Mouse (Mus musculus) forebrain, postnatal 0 days (tissue): ENCODE data around the gene Lyz1. TPM values are rescaled to one million over a fixed set of nuclear protein-coding genes. Genes with fewer than 3 reads are reported as not detected.

ENCODE experiments used
- ATAC-seq: fragments of 200-750 bp; cut with Nextera tagmentation; 2 replicates; pipeline ENCODE4 v1.8.0; 2017; ENCODE audit warnings: mild to moderate bottlenecking, moderate library complexity
- DNase-seq: peaks from one replicate; pipeline ENCODE4 v3.0.0-alpha.2; 2015
- H3K27ac ChIP-seq: fragments of 300-500 bp; sonication (generic); 2 replicates; pipeline ENCODE4 v1.5.1; 2014; ENCODE audit warnings: low read depth, mild to moderate bottlenecking, antibody characterized with exemption, low read length, moderate library complexity, mixed read lengths
- H3K27me3 ChIP-seq: fragments of 300-500 bp; sonication (generic); 2 replicates; pipeline ENCODE4 v1.6.1; 2014; ENCODE audit warnings: mild to moderate bottlenecking, low read length, mixed read lengths; ENCODE audit not compliant: insufficient read depth
- H3K36me3 ChIP-seq: fragments of 300-500 bp; sonication (generic); 2 replicates; pipeline ENCODE4 v1.6.1; 2014; ENCODE audit warnings: mild to moderate bottlenecking, moderate library complexity; ENCODE audit not compliant: insufficient read depth
- H3K4me1 ChIP-seq: fragments of 300-500 bp; sonication (generic); 2 replicates; pipeline ENCODE4 v1.6.1; 2014; ENCODE audit warnings: antibody characterized with exemption; ENCODE audit not compliant: insufficient read depth
- H3K4me2 ChIP-seq: fragments of 300-500 bp; sonication (generic); 2 replicates; pipeline ENCODE4 v1.6.1; 2014; ENCODE audit warnings: low read depth, mild to moderate bottlenecking, moderate library complexity
- H3K4me3 ChIP-seq: fragments of 300-500 bp; sonication (generic); 2 replicates; pipeline ENCODE4 v1.5.1; 2014; ENCODE audit warnings: low read depth, low read length, mixed read lengths
- H3K9ac ChIP-seq: fragments of 300-500 bp; sonication (generic); 2 replicates; pipeline ENCODE4 v1.6.1; 2014; ENCODE audit warnings: mild to moderate bottlenecking
- H3K9me3 ChIP-seq: fragments of 300-500 bp; sonication (generic); 2 replicates; pipeline ENCODE4 v1.6.1; 2016; ENCODE audit warnings: low read length
- CTCF ChIP-seq: sonication (generic); IDR thresholded peaks from 2 replicates; pipeline ENCODE4 v1.5.1; 2016; ENCODE audit warnings: antibody characterized with exemption, control low read depth, low read depth
- WGBS: fragments of 180-500 bp; shearing (Covaris S2); extraction: QIAGEN DNeasy Blood & Tissue Kit; methylation state at CpG from one replicate; pipeline ENCODE4 v1.1.7; 2014; 5-methylcytosine and 5-hydroxymethylcytosine counted together
- polyA plus RNA-seq: library from polyadenylated mRNA; unstranded; fragments of >200 nt; fragmentation: Nextera tagmentation; extraction: Ambion mirVana; gene quantifications from 2 replicates; pipeline ENCODE4 v1.2.1, GENCODE M21; 2015
- total RNA-seq: library from RNA; depleted of rRNA; stranded (reverse); fragments of >200 nt; gene quantifications from 2 replicates; pipeline ENCODE4 v1.2.3, GENCODE M21; 2014

The Lyz1 gene
- total and polyA plus RNA-seq, 2 experiments from 2014 or later, result 0.16 TPM; not detected in 1

DNA sequence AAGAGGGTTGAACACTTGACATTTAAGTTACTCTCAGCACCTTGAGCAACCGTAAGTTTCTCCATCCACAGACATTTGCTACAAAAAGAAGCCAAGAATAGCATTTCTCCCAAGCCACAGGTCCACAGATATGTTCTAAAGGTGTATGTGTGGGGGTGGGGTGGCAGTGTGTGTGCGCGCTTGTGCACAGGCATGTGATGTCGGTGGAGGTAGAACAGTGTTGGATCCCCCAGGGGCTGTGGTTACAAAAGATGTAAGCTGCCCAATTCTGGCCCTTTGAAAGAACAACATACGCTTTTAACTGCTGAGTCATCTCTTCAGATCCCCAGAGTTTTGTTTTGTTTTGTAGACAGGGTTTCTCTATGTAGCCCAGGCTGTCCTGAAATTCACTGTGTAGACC is 30.0 kb upstream of the Lyz1 start:
- Histone ChIP-seq H3K27ac (no peak overlapping the region), H3K9ac (no peak overlapping the region), H3K9me3 (no peaks in the 10 kb centered on the region), H3K27me3 (no peaks in the 10 kb centered on the region), H3K4me3 (no peak overlapping the region), H3K36me3 (no peaks in the 10 kb centered on the region), H3K4me1 (no peaks in the 10 kb centered on the region), H3K4me2 (no peak overlapping the region)
- TF ChIP-seq CTCF, result no peak
- 90% methylated on average over 5 of the region's 5 CpGs for WGBS
- ATAC-seq, result no peak
- DNase-seq, result no peak

DNA sequence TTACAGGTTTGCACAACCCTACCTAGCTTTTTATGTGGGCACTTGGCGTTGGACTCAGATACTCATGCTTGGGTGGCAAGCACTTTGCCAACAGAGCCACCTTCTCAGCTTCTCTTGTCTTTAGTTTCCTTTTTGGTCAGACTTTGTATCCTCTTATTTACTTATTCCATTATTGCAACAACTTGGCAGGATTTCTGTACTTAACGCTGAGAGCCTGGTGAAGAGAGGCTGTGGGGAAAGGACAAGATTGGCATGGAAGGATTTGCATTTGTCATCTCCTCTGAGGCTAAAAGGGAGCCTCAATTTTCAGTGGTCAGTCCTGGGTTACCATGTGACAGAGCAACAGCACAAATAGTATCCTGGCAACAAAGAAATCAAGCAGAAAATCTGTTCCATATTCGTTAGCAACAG is 27.9 kb upstream of the Lyz1 start:
- no peak for TF ChIP-seq CTCF
- H3K9me3 ChIP-seq, result no peaks in the 10 kb centered on the region
- no peaks in the 10 kb centered on the region for H3K36me3 ChIP-seq
- H3K27ac ChIP-seq, result no peak overlapping the region
- 42% methylated on average over 3 of the region's 3 CpGs for WGBS
- no peak overlapping the region for H3K9ac ChIP-seq
- ATAC-seq (no peak), DNase-seq (no peak)
- no peaks in the 10 kb centered on the region for H3K4me1 ChIP-seq
- no peak overlapping the region for H3K4me3 ChIP-seq
- no peaks in the 10 kb centered on the region for H3K27me3 ChIP-seq
- no peak overlapping the region for H3K4me2 ChIP-seq

DNA sequence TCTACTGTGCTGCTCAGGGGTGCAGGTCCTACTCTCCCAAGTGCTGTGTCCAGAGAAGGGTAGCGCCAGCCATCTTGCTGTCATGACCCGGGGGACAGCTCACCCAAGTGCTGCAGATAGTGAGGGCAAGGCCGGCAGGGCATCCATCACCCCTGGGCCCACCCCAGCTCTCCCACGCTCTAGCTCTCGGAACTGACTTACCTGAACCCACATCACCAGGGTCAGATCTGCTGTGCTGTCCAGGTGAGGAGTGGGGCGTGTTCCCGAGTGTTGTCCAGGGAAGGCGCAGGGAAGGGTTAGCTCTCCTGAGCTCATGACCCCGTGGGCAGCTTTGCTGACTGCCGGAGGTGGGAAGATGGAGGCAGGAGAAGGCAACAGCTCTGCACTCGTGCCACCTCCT is 23.7 kb upstream of the Lyz1 start:
- no peaks in the 10 kb centered on the region for H3K36me3 ChIP-seq
- H3K9ac ChIP-seq, result no peak overlapping the region
- no peaks in the 10 kb centered on the region for H3K27me3 ChIP-seq
- 93% methylated on average over 11 of the region's 11 CpGs for WGBS
- ATAC-seq, result no peak
- H3K27ac ChIP-seq, result no peak overlapping the region
- no peaks in the 10 kb centered on the region for H3K9me3 ChIP-seq
- H3K4me2 ChIP-seq, result no peak overlapping the region
- H3K4me3 ChIP-seq, result no peak overlapping the region
- no peaks in the 10 kb centered on the region for H3K4me1 ChIP-seq
- no peak for DNase-seq
- no peak for TF ChIP-seq CTCF

DNA sequence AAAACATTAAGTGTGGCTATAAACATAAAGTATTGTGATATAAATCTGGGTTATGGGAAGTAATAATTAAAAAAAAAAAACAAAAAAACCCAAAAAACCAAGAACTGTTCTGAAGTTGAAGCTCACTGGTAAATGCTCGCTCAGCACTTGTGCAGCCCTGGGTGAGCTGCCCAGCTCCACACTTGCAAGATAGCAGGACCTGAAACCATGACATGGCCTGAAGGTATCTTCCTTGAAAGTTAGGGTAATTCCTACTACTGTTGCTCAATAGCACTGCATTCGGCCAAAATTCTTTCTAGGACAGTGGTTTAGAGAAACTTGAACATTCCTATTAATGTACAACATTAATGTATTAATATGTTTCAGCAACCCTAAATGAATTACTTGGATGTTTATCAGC is 20.5 kb upstream of the Lyz1 start:
- TF ChIP-seq CTCF, result no peak
- H3K4me1 ChIP-seq, result no peaks in the 10 kb centered on the region
- H3K9me3 ChIP-seq, result no peaks in the 10 kb centered on the region
- no peaks in the 10 kb centered on the region for H3K27me3 ChIP-seq
- DNase-seq (no peak), ATAC-seq (no peak)
- H3K4me2 ChIP-seq, result no peak overlapping the region
- H3K27ac ChIP-seq, result no peak overlapping the region
- H3K4me3 ChIP-seq, result no peak overlapping the region
- 90% methylated on average over 2 of the region's 2 CpGs for WGBS
- no peak overlapping the region for H3K9ac ChIP-seq
- no peaks in the 10 kb centered on the region for H3K36me3 ChIP-seq

DNA sequence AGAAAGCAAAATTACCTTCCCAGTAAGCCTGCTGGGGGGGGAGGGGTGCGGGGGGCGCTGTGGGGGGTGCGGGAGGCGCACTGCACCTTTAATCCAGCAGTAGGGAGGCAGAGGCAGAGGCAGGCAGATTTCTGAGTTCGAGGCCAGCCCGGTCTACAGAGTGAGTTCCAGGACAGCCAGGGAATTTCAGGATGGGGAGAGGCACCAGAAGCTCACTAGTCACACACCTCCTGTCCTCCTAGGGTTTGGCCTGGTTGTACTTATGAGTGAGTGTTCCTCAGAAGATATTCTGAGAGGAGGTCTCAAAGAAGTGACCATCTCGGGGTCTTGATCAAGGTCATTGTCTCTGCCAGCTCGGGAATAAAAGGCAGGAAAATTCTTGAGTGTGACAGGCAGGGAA is 19.5 kb upstream of the Lyz1 start:
- Histone ChIP-seq H3K9me3 (no peaks in the 10 kb centered on the region), H3K9ac (no peak overlapping the region), H3K27me3 (no peaks in the 10 kb centered on the region), H3K27ac (no peak overlapping the region), H3K4me3 (no peak overlapping the region), H3K4me2 (no peak overlapping the region), H3K36me3 (no peaks in the 10 kb centered on the region), H3K4me1 (no peaks in the 10 kb centered on the region)
- 86% methylated on average over 8 of the region's 8 CpGs for WGBS
- TF ChIP-seq CTCF, result no peak
- no peak for DNase-seq
- no peak for ATAC-seq

DNA sequence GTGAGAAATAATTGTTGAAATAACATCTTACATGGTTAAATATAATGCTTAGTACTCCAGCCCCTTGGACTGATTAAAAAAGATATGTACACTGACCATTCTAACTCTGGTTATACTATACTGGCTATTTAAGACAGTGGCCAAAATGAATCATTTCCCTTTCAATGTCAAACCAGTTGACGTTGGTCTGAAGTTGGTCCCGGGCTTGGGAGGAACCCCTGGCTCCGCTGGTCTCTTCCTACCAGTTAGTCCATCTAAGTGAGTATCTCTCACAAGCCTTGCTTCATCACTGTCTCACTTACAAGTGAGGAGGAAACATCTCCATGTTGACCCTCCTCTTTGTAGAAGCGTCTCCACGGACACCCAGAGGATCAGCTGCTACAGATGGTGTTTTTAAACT is 11.7 kb upstream of the Lyz1 start:
- Histone ChIP-seq H3K4me1 (no peaks in the 10 kb centered on the region), H3K4me2 (no peak overlapping the region), H3K4me3 (no peak overlapping the region), H3K27me3 (no peaks in the 10 kb centered on the region), H3K27ac (no peak overlapping the region), H3K36me3 (no peaks in the 10 kb centered on the region), H3K9me3 (no peaks in the 10 kb centered on the region), H3K9ac (no peak overlapping the region)
- TF ChIP-seq CTCF, result no peak
- DNase-seq (no peak), ATAC-seq (no peak)
- WGBS, result 90% methylated on average over 5 of the region's 5 CpGs

DNA sequence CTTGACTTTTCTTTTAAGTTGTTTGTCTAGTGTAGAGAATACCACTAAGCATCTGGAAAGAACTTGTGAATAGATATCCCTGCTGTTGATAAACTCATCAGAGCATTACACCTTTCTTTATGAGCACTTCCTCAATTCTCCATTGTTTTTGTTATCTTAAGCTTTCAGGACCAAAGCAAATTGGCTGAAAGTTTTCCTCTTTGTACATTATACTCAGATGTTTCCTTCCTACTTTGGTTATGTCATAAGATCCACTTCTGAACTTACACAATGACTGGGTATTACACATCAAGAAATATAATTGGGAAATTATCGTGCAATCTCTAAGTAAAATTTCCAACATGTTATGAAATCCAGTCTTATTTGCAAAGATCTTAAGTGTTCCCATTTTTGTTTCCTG is 9.0 kb upstream of the Lyz1 start:
- DNase-seq (no peak), ATAC-seq (no peak)
- H3K9ac ChIP-seq, result no peak overlapping the region
- H3K4me2 ChIP-seq, result no peak overlapping the region
- no peaks in the 10 kb centered on the region for H3K9me3 ChIP-seq
- WGBS, result 96% methylated on average over 1 of the region's 1 CpGs
- H3K27me3 ChIP-seq, result no peaks in the 10 kb centered on the region
- H3K4me3 ChIP-seq, result no peak overlapping the region
- no peaks in the 10 kb centered on the region for H3K4me1 ChIP-seq
- no peaks in the 10 kb centered on the region for H3K36me3 ChIP-seq
- no peak overlapping the region for H3K27ac ChIP-seq
- no peak for TF ChIP-seq CTCF

DNA sequence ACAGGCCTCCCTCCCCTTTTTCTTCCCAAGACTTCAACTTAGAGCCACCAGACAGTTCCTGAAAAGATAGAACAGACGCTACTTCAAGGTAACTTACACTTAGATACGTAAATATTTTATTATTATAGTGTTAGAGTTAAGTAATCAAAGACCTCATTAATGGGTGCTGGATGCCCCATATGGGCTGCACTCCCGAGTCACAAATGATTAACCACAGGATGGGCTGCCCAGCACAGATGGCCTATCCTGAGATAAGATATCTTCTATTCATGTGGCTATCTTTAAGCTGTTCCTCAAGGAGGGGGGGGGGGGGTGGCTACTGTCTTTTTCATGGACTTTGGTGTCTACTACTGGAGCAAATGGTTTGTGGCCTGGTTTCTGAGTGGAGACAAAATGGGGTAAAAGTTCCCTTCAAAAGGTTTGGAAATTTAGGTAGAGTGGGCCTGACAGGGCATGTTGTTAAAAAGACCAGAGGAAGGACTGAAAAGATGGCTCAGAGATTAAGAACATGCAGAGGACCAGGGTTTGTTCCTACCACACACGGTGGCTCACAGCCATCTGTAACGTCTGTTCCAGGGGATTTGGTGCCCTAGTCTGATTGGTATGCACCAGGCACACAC is 7.3 kb upstream of the Lyz1 start:
- DNase-seq, result no peak
- WGBS, result 83% methylated on average over 5 of the region's 5 CpGs
- H3K9ac ChIP-seq, result no peak overlapping the region
- no peaks in the 10 kb centered on the region for H3K36me3 ChIP-seq
- no peak overlapping the region for H3K4me2 ChIP-seq
- ATAC-seq, result no peak
- H3K27me3 ChIP-seq, result no peaks in the 10 kb centered on the region
- H3K27ac ChIP-seq, result no peak overlapping the region
- H3K9me3 ChIP-seq, result no peaks in the 10 kb centered on the region
- no peak overlapping the region for H3K4me3 ChIP-seq
- no peaks in the 10 kb centered on the region for H3K4me1 ChIP-seq
- no peak for TF ChIP-seq CTCF
